Mouse (Mus musculus): ENCODE measurements around the gene Prkn.

The Prkn gene

GRCm38 (mm10) chr17:10840148-10840707, at the start of gene Prkn, which contains the start of gene Pacrg:
Gene Prkn, plus strand, starts transcription at chr17:10840384.
Gene Pacrg, minus strand, starts transcription at chr17:10840311.
- DNase-seq (ENCODE audit: low spot score): peak; percentile 99

DNA sequence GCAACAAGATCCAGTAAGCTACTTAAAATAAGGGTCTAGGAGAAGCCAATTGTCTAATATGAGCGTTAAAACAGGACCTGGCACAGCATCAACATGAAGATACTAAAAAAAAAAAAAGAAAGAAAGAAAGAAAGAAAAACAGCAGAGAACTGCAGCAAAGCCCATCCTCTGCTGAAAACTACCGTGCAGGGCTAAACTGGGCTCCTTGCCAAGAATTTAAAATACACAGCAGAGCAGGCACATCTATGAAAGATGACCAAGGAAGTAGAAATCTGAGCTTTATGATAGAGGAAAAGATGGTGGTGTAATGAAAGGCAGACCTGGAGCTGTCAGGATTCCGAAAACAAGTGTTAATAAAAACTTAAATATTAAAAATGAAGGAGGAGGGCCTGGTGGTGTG, 48.5 kb upstream of the Prkn start:
- DNase-seq (ENCODE audit: low spot score): no peak

- no peak for DNase-seq (ENCODE audit: low spot score)
Measured at GRCm38 (mm10) chr17:10806692-10807091, 33.5 kb upstream of the Prkn start.

DNA sequence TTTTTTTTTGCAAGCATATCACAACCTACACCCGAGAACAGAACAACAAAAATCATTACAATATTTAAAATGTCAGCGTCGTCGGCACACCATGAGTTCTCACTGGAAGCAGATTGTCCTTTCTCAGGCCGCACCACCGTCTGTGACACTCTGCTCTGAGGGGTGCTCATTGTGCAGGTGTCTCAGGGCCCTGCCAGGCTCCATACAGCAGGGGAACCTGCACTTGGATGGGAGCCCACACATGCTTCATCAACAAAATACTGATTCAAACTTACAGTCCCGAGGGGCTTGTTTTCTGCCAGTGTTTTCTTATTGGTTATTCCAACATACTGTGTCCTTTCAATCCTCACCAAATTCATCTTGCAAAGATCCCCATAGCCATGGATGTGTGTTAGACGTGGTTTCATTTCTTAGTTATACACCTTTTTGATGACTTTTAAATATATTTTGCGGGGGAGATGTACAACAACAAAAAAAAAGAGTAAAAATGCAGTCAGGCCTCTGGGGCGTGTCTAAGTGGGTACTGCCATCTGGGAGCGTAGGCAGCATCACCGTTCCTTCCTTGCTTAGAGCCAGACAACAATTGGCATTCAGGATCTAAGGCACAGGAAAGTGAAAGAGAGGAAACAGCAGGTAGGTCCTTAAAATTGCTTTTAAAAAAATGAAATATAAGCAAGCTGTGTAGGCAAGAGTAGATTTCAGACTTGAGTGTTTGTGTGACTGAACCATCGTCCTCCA, 32.8 kb upstream of the Prkn start:
- DNase-seq (ENCODE audit: low spot score): no peak

DNA sequence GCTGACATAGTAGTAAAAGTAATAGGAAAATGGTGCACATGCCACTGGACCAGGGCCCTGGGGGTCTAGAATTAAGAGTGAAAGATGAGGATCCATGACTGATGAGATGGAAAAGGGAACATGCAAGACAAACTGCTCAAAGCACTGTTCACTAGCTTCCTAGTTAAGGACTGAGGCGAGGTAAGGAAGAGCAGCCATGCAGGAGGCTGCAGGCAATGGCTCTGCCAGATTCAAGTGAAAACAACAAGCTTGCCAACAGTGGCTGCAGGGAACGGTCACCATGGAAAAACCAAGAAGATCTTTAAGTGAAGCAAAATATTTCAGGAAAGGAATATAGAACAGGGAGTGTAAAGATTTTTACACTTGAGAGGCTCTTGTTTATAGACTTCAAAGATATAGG, 31.6 kb upstream of the Prkn start:
- no peak for DNase-seq (ENCODE audit: low spot score)

DNA sequence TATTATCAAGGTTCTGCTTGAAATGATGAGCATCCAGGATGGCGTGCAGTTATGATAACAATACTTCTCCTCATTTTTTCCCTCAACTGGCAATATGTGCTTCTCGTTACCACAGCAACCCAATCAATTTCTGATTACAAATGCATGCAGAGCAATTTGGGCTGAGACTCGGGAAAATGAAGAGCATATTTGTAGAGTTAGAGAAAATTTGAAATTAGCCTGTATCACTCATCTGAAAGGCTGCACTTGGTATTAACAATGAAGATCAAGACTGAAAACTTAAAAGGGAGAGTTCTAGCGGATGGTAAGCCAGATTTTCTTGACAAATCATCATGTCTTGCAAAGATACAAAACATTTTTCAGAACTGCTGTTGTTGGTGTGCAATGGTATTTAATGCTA, 21.2 kb upstream of the Prkn start:
- no peak for DNase-seq (ENCODE audit: low spot score)

DNA sequence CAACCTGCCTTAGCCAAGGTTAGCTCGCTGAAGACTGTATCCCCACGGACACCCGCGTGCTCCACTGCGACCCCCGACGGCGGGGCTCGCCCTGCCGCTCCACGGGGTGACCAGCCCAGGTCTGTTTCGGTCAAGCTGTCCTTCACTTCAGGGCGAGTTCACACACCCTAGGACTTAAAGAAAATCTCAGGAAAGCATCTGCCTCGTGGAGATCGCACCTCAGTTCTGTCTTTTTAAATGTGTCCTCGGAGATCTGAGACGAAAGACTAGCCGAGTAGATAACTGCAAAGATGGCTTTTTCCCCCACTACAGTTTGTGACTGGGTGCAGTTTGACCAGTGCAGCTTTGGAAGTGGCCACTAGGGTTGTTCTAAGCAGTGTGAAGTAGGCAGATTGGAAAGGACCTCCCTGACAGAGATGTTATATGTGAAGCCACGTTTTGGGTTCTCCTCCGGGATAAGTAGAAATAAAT, 582 bp downstream of the Prkn start:
- DNase-seq (ENCODE audit: low spot score): peak; percentile 77

DNA sequence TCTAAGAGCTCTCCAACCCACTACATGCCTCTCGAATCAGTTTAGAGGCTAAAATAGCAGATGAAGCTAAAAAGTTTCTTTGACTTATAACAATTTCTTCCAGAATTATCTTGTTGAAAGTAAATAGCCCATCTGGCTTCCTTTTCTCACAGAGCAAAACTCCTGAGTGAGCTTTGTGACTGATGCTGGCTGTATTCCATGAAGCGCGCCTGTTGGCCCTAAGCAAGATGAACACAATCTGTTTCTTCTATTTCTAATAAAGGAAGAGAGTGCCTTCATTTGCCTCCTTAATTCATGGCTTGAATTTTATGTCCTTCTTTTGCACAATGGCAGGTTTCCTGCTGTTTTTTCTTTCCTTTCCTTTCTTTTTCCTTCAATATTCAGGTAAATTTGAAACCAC, 14.0 kb downstream of the Prkn start:
- DNase-seq (ENCODE audit: low spot score): no peak

- DNase-seq (ENCODE audit: low spot score): no peak
Measured at GRCm38 (mm10) chr17:10874208-10875187, 34.3 kb downstream of the Prkn start.

- no peak for DNase-seq (ENCODE audit: low spot score)
Measured at GRCm38 (mm10) chr17:10878986-10879385, 38.8 kb downstream of the Prkn start.

- no peak for DNase-seq (ENCODE audit: low spot score)
Measured at GRCm38 (mm10) chr17:10882260-10882659, 42.1 kb downstream of the Prkn start.

DNA sequence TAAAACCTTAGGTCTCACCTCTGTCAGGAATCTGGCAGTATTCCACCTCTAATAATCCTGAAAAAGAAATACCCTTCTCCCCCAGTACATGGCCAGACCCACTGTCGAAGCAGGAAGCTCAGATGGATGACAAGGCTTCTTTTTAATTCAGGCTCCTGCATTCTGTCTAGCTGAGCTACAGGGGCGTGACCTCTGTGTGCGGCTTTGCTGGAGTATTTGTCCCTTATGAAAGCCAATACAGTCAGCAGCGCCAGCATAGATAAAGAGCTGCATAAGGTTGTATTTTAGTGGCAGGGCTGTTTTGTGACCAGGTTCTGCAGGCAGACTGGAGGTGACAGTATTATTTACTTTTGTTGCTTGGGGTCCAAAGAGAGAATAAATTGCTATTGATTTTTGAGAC, 47.7 kb downstream of the Prkn start:
- DNase-seq (ENCODE audit: low spot score): peak; percentile 66

DNA sequence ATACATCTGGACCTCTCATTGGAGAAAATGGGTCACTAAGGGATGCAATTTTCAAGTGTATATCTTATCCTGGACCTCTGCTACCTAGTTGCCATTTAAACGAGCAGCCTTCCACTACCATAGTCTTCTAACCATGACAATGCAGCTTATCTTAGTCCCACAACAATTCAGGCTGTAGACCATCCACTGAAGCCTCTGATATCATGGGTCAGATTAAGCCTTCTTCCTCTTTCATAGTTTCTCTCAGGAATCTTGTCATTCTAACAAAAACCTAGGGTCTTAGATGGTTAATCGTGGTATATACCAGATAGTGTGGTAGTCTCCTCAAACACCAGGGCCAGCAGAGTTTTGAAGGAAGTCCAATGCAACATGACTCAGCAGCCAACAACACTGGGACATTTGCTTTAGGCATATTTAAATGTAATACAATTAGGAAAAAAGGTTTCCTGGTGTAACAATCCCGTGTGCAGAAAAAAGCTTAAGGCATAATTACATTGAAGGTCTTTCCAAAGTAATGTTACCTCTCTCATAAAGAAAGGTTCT, 61.6 kb downstream of the Prkn start:
- DNase-seq (ENCODE audit: low spot score): no peak

DNA sequence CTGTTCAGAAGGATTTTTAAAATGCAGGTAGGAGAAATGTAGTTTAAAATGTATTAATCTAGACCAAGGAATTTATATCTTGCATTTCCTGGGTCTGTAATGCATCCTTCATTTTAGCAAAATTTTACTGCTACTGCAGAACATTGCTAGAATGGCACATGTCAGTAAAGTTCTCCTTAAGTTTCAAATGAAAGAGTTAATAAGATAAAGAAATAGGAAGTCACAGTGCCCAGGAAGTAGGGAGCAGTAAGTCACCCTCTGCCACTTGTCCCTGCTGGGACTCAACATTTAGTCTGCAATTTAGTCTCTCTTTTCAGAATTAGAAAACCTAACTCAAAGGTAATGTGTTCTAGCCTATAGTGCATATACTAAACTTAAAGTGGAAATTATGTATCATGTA, 96.5 kb downstream of the Prkn start:
- DNase-seq (ENCODE audit: low spot score): no peak

GRCm38 (mm10) chr17:10937844-10938243, 97.7 kb downstream of the Prkn start:
- DNase-seq (ENCODE audit: low spot score): peak; percentile 7

- DNase-seq (ENCODE audit: low spot score): no peak
Measured at GRCm38 (mm10) chr17:10938755-10939154, 98.6 kb downstream of the Prkn start.

- no peak for DNase-seq (ENCODE audit: low spot score)
Measured at GRCm38 (mm10) chr17:10946552-10946951, 106.4 kb downstream of the Prkn start.

GRCm38 (mm10) chr17:10947614-10948013, 107.4 kb downstream of the Prkn start:
- DNase-seq (ENCODE audit: low spot score): no peak

GRCm38 (mm10) chr17:10959066-10959864, 119.1 kb downstream of the Prkn start:
- DNase-seq (ENCODE audit: low spot score): peak; percentile 21

DNA sequence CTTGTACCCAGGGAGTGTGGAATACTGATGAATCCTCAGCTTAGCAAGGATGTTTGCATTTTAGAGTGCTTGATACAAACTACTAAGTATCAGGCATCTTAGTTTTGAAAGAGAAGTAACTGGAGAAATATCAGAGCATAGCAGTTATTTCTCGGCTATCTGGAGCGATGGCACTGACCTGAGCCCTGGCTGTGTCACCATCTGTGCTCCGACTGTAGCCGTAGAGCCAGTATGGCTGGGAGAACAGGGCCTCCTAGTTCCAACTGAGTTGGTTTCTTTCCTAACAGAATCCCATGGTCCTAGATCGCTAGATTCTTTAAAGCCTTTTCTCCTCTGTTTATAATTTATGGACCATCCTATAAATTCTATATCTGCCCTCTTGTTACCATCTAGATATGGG, 122.0 kb downstream of the Prkn start:
- DNase-seq (ENCODE audit: low spot score): no peak

DNA sequence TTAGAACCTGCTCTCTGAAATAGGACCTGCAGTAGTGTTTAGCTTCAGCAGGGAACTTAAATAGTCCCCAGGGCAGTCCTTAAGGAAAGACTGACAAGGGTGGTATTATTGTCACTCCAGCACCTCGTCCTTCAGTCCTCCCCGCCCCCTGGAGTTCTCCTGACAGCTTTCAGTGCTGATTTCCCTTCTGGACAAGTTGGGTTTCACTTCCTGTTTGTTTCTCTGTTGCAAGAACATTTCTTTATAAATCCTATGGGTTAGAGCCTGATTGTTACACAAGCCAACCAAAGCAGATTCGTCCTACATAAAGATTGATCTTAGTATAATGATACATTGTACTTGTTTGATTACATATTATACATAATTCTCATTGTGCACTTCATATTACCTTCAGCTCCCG, 142.0 kb downstream of the Prkn start:
- DNase-seq (ENCODE audit: low spot score): no peak
